Mouse (Mus musculus): ENCODE data around the gene Btbd35f24. TPM values are rescaled to one million over a fixed set of nuclear protein-coding genes. Genes with fewer than 3 reads are reported as not detected.
"Not testable (repeated sequence)": the region's sequence is repeated elsewhere in the genome, so short reads cannot be mapped to it uniquely, and the experiment has no call there.

Gene Btbd35f24
- polyA plus RNA-seq (2015; fragmentation: Nextera tagmentation; extraction: Ambion mirVana): not detected in 2 replicates

- not testable (repeated sequence) for H3K27ac ChIP-seq; H3K4me3 ChIP-seq; H3K36me3 ChIP-seq; ATAC-seq (ENCODE audit: borderline replicate concordance, extremely low read depth, low FRiP score, low TSS enrichment); H3K27me3 ChIP-seq; H3K4me2 ChIP-seq; H3K9ac ChIP-seq; H3K9me3 ChIP-seq; H3K4me1 ChIP-seq
- no CpG with 5 or more reads among the region's 2 CpGs for WGBS
Observed at GRCm38 (mm10) chrX:3195727-3196126, at the start of gene Btbd35f24. Gene Btbd35f24, minus strand, starts transcription at chrX:3195827.

Other genes starting within 250 kb of the Btbd35f24 start
- not detected in 2 replicates for gene Btbd35f23, start 119.0 kb downstream of the Btbd35f24 start, polyA plus RNA-seq (2015; fragmentation: Nextera tagmentation; extraction: Ambion mirVana)
- gene Btbd35f11, start 247.9 kb upstream of the Btbd35f24 start, polyA plus RNA-seq (2015; fragmentation: Nextera tagmentation; extraction: Ambion mirVana): not detected in 2 replicates